Mouse (Mus musculus): Measurements from ENCODE around the gene Htr3a. TPM values are rescaled to one million over a fixed set of nuclear protein-coding genes. Genes with fewer than 3 reads are reported as not detected.
A peak's percentile ranks its signal among the peaks of the same experiment; 100 is the strongest.

Gene Htr3a
- 1 to 10 TPM; 4.6 to 5.5 TPM for total RNA-seq (2021)
- long read RNA-seq, experiment 1, partial matches to known transcripts, result 0 of 5 reads
- long read RNA-seq, experiment 1, other reads (novel, unspliced or antisense), result 1 of 5 reads
- long read RNA-seq, experiment 2, partial matches to known transcripts, result 1 of 2 reads
- long read RNA-seq, experiment 2, other reads (novel, unspliced or antisense), result 1 of 2 reads

DNA sequence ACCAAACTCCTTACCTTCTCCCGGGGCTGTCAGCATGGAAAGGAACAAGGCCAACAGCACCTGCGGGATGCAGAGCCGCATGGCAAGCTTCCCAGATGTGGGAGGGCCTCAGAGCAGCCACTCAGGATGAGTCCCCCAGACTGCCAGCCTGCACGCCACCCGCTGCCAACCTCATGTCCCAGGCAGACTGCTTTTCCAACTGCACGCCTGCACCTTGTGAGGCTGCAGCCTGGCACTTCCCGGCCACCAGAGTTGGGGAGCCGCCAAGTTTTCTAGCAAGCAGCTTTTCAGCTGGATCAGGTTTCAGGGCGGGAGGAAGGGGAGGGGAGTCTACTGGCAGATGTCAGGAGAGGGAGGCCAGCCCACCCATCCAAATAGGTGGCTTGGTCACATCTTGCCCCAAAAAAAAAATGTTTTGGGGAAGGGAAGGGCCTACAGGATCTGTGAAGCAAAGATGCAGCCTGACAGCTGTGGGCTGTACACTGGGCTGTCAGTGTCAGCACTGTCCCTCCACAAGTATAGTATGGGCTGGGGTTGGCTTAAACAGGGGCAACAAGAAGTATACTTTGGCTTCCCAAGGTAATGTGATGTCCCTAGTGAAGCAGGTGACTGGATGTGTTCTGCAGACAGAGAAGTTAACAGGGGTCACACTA is at the start of gene Htr3a:
Htr3a (minus strand) TSS at position 215 of the 653 bp plus-strand sequence.
- DNase-seq, result peak; percentile 59 to 71

DNA sequence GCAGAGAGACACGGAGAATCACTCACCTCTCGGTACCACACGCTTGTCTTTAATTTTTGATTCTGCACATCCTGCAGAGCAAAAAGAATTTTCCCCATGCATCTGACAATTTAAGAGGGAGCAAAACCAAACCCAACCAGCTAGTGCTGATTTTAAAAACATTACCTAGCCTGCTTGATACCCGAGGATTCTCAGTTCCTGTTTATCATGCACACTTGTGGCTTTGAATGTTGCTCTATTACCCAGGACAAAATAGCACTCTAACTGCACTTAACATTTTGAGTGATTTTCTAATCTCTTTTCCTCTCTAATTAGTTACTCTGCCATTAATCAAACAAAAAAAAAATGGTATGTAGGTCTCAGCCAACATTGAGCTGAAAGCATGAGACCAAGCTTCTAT is 36.7 kb upstream of the Htr3a start:
- no peak for DNase-seq

DNA sequence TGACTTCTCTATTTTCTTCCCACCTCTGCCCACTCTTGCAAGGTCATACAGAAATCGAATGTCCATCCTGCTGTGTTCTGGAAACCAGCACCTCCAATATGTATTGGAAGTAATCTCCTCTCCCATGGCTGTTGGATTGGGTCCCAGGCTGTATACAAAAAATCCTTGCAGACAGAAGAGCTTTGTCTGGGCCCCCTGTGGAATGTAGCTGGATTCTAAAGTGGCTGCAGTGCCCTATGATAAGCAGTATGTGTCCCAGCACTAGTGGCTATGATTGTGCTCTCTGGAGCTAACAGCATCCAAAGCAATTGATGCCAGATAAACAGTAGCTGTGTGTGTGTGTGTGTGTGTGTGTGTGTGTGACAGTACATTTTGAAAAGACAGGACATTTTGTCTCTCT is 31.4 kb upstream of the Htr3a start:
- DNase-seq, result no peak

DNA sequence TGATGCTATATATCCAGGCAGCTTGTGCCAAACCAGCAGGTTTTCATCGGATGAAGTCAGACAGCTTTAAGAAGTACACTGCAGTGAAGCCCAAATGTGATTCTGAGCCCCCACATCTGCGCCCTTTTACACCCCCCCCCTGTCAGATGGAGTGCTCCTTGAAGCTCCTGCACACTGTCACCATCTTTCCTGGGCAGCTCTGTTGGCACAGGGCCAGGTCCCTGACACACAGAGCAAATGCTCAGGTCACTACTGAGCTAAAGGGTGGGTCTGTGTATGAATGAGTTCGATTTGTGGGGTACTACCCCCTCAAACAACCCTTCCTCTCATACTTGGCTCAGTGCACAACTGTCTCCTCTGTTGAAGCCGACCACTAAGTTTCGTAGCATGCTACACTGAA is 18.5 kb upstream of the Htr3a start:
- no peak for DNase-seq

DNA sequence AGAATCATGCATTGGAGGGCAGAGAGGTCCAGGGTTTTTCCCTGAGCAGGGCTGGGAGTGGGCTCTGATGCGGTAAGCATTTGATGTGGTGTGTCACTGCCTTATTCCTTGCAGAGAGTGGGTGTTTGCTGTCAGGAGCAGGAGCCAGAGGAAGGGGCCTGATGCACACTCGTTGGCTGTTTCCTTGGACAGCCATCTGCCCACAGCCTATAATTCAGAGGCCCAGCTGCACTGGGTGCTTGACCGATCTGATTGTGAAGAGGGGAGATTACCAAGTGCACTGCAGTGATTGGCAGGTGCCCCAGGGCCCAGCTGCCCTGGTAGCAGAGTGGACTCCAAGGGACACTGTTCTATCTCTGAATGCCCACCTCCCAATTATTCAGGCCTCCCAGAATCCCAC is 17.9 kb upstream of the Htr3a start:
- DNase-seq, result no peak

DNA sequence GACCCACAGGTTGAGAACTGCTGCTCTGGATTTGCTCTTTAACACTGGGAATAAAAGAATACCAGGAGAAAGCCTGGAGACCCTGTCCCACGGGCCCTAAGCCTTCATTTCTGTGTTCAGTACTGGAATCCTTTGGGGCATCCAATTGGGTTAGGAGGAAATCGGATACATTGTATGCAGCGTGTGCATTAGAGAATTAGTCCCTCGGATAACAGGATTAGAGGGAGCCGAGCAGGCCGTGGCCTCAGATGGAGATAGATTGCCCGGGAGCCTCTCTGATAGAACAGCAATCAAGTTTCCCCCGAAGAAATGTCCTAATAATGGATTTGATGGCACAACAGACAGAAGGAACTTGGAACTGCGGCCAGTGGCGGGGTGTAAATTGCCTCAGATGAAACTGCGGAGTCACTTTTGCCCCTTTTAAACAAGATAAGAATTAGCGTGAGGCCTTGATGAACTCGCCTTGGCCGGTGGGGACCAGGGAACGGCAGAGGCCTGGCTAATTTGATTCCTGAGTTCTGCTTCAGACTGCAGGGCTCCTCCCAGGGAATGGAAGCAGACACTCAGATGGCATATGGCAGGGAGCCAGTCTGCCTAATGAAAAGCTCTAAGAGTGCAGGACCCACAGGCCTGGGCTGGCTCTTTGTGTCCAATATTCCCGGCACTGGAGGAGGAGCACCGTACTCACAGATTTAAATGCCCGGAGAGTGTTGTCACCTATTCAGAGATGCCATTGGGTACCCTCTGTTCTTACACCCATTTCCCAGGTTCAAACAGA is 5.3 kb upstream of the Htr3a start:
- peak in 1 of 2 experiments; percentile 10 for DNase-seq

DNA sequence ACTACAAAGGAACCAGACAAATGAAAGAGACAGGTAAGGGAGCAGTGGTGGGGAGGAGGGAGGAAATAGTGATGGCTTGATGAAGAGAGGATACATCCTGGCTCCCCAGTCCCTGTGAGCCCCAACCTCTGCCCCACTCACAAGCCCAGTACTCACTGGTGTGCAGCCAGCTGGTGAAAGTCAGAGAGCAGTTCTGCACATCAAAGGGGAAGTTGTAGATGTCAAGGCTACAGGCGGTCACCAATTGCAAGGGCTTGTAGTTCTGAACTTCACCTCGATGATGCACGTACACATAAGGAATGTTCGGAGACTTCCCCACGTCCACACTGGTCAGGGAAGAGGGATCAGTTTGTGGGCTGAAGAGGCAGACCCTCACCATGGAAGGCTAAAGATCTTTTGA is 6.5 kb downstream of the Htr3a start:
- DNase-seq, result peak; percentile 35 to 43

DNA sequence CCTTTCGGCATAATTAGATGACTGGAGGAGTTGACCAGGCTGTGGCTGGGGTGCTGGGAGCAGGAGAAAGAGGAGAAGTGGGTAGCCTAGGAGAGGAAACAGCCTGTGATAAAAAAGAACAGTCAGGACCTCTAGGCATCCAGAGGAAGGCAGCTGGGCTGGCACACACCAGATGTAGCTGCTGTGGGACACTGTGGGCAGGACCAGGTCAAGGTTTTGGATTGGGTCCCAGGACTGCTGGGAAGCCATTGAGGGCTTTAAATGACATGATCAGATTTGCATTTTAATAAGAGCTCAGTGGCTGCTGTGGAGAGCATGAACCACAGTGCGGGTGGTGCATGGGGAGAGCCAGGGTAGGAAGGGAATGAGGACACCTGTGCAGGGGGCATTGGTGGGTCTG is 7.1 kb downstream of the Htr3a start:
- DNase-seq, result peak; percentile 71 to 72

DNA sequence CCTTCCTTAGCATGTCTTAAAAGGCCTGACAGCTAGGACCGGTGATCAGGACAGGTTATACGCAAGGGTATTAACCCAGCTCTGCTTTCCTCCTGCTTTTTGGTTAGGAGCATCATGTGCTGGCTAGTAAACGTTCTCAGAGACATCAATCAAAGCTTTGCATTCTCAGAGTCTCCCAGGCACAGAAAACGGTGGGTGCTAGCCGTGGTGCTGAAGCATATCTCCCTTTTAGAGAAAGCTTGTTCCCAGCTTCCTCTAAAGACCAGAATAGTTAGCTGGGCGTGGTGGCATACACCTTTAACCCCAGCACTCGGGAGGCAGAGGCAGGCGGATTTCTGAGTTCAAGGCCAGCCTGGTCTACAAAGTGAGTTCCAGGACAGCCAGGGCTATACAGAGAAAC is 12.3 kb downstream of the Htr3a start:
- peak; percentile 49 to 63 for DNase-seq

DNA sequence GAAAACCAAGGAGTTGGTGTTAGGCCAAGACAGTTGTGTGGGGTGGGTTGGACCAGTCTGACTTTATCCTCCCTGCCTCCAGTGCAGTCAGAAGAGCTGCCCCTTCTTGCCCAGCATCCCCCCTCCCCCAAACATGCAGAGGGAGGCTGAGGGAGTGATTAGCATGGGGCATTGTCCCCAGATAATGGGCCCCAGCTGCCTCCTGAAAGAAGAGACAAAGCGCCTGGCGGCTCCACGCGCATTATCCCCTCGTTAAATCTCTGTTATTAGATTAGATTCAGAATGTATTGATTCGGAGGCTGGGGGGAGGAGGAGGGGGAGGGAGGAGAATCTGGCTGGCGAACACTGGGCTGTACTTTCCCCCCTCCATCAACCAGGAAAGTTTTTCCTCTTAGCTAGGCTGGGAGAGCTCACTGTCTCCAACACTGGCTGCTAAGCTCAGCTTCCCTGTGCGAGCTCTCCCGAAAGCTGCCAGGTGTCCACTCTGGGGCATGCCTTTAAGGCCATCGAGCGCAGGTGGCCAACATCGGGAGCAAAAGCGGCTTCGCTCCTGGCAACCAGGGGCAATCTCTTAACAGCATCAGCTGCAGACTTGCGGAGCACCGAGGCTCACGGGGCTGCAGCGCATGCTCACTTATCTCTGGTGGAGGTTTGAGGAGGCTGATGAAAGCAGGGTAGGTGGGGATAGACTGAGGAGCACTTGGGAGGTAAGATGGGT is 14.9 kb downstream of the Htr3a start:
- no peak for DNase-seq

DNA sequence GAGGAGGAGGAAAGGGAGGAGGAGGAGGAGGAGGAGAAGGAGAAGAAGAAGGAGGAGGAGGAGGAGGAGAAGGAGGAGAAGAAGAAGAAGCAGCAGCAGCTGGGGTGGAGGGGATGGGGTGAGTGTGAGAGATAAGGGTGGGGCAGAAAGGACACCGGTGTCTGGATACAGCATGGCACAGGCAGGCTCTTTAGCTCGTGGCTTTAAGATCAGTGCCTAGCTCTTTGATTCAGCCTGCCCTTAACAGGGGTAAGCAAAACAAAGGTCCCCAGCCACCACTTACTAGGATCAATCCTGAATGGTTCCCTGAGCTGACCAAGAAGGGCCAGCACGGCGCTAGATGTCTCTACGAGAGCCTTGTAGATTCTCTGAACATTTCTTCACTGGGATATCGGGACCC is 16.1 kb downstream of the Htr3a start:
- DNase-seq, result no peak

DNA sequence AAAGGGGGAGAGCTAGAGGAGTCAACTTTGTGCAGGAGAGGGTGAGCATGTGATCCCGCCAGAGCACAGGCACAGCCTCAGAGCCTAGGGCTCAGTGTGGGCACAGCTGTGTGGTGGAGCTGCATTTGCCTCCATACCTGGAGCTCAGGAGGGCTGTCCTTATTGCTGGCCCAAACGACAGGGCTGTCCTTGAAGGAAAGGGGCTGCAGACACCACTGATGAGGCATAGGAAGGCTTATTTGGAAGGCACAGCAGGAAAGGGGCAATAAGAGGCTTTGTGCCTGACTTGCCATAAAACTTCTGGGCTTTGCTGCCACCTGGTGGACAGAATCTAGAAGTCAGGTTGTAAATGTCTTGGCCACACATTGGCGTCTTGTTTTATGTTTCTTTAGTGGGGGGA is 16.9 kb downstream of the Htr3a start:
- peak; percentile 72 to 74 for DNase-seq

DNA sequence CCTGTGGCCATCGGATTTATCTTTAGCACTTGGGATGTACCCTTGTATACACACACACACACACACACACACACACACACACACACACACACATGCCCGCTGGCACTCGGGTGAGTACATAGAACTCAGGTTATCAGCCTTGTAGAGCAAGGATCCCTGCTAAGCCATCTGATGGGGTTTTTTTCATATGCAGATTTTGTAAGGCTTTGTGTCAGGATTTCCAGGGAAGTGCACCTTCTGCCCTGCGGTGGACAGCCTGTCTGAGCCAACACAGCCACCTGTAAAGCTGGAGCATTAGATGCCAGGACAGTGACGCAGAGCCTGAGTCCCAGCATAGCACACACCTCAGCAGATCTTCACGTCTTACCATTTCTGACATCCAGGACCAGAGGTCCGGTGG is 21.8 kb downstream of the Htr3a start:
- no peak for DNase-seq

DNA sequence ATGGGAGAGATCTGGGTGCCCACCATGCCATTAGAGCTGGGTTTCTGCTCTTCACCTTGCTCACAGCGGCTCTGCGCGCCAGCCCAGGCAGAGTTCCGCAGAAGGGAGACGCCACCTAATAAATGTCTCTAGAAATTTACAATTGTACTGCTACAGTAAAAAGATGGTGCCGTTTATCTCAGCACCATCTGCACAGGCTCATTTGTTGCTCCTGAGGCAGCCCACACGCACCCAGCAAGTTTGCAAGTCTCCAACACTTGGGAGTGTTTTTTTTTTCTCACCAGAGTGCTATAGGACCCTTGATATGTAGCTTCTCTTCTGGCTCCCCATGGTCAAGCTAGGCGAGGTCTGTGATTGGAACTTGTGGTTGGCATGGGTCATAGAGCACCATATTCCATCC is 38.0 kb downstream of the Htr3a start:
- DNase-seq, result no peak

DNA sequence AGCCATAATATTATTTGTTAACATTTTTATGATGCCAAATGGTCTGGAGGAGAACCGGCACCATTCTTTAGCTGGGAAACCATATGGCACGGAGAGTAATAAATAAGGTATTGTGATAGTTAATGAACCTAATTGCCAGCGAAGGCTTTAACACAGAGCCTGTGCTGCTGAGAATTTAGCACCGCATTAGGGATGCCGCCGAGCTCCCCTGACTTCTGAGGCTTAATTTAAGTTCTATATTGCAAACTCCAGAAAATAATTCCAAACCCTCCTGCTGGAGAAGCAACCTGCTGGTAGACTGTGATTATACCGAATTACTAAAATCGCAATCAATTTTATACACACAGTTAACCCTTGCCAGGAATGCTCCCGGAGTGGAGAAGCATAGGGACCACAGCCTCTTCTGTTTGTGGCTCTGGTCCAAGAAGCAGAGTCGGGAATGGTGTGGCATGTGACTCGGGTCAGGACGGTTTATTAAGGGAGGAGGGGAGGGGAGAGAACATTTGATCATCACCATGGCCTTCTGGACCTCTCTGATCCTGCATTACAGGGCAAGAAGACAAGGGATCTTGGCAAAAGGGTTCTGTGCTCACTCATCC is 44.3 kb downstream of the Htr3a start:
- DNase-seq, result no peak

DNA sequence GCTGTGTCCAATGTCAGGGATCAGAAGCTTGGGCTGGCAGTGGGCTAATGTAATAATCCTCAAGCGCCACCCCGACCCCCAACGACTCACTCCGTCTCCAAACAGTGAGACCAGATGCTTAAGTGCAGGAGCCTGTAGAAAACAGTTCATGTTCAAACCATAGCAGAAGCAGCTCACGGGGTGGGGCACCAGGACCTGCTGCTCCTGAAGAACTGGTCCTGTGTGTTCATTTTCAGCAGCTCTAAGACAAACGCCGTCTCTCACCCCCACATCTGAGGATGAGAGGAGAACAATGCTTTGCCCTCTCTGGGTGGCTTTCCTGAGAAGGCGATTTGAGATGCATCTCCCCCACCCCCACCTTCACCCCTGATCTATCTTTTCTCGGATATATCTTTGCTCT is 45.7 kb downstream of the Htr3a start:
- no peak for DNase-seq

DNA sequence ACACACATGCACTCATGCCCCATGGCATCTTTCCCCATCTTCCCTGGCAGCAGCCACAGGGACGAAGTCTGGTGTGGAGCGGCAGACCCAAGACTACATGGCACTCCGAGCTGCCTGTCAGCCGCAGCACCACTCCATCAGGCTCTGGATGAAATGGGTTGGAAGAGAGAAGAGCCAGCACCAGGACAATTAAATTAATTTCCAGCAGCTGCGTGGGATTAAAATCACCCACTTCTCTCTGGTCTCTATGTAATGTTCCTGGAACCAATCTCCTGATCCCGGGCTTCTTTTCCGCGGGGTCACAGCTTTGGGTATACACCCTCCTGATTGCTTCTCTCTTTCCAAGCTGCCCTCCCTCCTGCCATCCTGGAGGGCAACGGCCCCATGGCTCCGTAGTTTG is 49.4 kb downstream of the Htr3a start:
- DNase-seq, result no peak

DNA sequence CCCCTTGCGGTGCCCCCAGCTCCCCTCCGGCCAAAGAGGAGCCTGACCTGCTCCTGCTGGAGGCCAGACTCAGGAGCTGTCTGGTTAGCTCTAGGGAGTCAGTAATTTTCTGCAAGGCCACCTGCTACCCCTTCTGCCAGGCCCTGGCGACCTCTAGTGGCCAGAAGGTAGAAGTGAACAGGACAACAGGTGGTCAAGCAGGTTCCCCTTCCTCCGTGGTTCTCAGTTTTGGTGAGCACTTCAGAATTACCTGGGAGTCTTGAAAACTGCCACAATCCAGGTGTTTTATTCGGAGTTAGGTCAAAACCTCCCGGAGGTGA is 50.4 kb downstream of the Htr3a start:
- DNase-seq, result peak; percentile 74 to 82

DNA sequence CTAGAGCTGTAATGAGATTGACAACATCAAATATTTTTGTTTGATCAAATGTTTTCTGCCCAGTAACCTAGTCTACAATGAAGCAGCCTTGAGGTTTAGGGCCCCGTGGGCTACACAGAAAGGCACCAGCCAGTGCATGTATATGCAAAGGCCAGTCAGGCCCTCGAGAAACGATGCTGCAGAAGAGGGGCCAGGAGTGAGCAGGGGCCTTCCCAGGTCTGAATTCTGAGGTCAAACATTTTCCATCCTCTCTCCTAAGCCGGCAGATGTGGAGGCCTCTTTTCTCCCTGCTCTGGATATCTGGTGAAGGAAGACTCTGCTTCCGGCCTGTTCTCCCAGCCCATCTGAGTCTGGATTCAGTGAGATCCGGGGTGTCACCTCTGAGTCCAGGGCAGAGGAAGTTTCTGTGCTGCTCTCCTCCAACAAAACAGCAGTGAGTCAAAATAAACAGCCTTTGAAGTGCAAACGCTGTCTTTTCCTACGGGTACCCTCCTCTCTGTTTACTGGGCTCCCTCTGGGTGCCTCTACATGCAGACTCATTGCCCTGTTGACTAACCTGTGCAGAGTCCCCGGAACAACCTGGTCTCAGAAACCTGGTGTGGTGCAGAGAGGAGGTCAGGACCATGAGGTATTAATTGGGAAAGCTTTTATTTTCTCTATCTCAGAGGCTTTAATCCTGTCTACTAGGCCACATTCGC is 50.9 kb downstream of the Htr3a start:
- DNase-seq, result no peak

DNA sequence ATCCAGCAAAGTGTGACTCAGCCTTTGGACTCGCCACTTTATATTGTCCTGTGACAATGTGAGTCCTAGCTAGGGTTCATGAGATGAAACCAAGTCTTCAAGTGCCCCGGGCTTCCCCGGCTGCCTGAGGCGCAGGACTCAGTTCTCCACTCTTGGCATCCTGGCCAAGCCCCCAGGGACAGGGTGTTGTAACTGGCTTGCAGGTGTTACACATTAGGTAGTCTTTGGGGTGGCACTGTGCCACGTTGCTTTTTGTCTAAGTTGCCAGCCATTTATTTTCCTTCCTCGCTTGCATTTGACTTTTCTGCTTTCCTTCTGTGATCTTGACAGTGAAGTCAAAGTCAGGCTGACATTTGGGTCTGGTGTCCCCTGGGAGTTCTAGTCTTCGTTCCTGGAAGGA is 53.0 kb downstream of the Htr3a start:
- DNase-seq, result peak in 1 of 2 experiments; percentile 32

DNA sequence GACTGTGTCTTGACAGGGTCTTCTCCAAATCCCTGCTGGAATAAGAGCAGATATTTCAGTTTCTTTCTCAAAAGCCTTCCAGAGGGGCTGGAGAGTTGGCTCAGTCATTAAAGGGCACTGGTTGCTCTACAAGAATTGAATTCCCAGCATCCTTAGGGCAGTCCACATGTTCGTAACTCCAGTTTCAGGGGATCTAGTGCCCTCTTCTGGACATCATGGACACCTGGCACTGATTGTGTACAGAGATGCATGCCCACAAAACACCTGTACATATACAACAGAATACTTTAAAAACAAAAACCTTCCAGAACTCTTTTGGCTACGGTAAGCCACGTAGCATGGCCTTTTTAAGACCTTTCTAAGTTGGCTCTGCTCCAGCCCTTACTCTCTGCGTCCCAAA is 54.7 kb downstream of the Htr3a start:
- DNase-seq, result no peak

DNA sequence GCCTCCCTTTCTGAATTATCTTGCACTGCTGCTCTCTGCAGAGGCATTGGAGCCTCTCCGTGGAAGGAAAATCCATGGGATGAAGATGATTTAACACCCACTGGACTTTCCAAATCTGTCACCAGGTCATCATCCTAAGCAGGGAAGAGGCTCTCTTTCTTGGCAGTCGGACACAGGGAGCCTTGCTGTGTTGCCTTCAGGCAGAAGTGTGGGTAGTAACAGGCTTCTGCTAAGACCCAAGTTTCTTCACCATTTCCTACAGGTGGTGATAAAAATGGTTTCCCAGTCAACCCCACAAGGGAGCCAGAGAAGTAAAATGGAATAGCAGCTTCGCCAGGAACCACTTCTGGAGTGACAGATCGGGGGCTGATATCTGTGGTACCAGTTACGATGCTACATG is 61.4 kb downstream of the Htr3a start:
- no peak for DNase-seq
